In the genomic region with DNA sequence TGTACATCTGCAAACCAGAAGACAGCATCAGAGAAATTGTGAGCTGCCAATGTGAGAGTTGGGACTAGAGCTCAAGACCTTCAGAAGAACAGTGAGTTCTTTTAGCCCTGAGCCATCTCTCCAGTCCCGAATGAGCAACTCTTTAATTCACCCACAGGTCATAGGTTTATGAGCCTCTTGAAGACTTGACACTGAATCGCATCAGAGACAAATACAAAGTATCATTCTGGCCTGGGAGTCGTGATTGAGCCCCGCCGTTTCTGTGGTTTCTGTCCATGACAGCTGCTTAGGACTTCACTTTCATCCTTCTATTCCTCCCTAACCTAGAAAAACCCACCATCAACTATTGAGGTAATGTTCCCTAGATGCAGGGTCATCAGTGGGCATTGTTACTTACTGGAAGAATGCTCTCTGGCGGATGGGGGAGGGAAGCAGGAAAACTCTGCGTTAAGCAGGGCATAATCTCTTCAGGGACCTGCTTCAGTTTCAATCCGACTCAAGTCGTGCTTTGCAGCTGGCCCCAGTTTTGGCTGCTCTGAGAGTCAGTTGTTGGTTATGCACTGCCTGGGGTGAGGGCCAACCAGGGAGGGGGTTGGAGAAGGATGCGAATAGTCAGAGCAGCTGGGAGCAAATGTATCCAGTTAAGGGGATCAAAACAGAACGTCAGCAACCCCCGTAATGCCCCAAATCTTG, we compare ENCODE assay signal across 15 mouse cellular contexts. TPM values are rescaled to one million over a fixed set of nuclear protein-coding genes. Genes with fewer than 3 reads are reported as not detected.
A peak's percentile ranks its signal among the peaks of the same experiment; 100 is the strongest.
DNase-seq lines count a peak whose midpoint lies in the region; ATAC-seq and TF ChIP-seq lines count a peak whose summit lies in the region.
"Had no signal": no experiment of that assay in that cellular context is flagged by ENCODE, and none has a peak within 500 bp of the region (broad histone marks: within the 10 kb centered on the region; RNA-seq: fewer than 3 reads in every experiment).

No protein-coding gene starts in this region.

- no peak overlapping the region for H3K4me3 ChIP-seq in embryonic facial prominence, embryonic 14.5 days (ENCODE audit: low read depth, low read length)
- no peak overlapping the region for H3K4me3 ChIP-seq in embryonic facial prominence, embryonic 10.5 days
- no peak overlapping the region for H3K4me3 ChIP-seq in midbrain, embryonic 11.5 days (ENCODE audit: low read depth, low read length)
- no peak overlapping the region for H3K4me3 ChIP-seq in midbrain, embryonic 16.5 days (ENCODE audit: low read depth, low read length)
- H3K4me3 ChIP-seq in testis, adult 2 months (ENCODE audit: control insufficient read depth, low read depth, low read length): no peak overlapping the region
- no peak overlapping the region for H3K4me3 ChIP-seq in intestine, embryonic 15.5 days (replicated peaks)
- H3K4me3 ChIP-seq: erythroblast, embryonic 14.5 days; liver, embryonic 12.5 days had no signal

- H3K4me1 ChIP-seq in embryonic facial prominence, embryonic 14.5 days (ENCODE audit: control insufficient read depth, insufficient read depth, low read length): 0 out of 2 replicates have a peak, but pooled peaks cover 3% of the 10 kb centered on the region
- H3K4me1 ChIP-seq in embryonic facial prominence, embryonic 10.5 days: peaks cover 21% of the 10 kb centered on the region
- peaks cover 3% of the 10 kb centered on the region; the same call in 1 of the 2 replicates for H3K4me1 ChIP-seq in midbrain, embryonic 11.5 days (ENCODE audit: control insufficient read depth, insufficient read depth, low read length)
- no peaks in the 10 kb centered on the region; the same call in 1 of the 2 replicates for H3K4me1 ChIP-seq in midbrain, embryonic 16.5 days (ENCODE audit: control insufficient read depth, insufficient read depth, low read length)
- H3K4me1 ChIP-seq in testis, adult 2 months (ENCODE audit: control insufficient read depth, insufficient read depth, low read length): peaks cover 8% of the 10 kb centered on the region
- H3K4me1 ChIP-seq in intestine, embryonic 15.5 days (replicated peaks): peaks cover 4% of the 10 kb centered on the region; the same call in 1 of the 2 replicates

- no peak for TF ChIP-seq POLR2A in testis, adult 2 months (IDR thresholded peaks at IDR 0.05; ENCODE audit: control insufficient read depth, low read depth, low read length)

- H3K9ac ChIP-seq in embryonic facial prominence, embryonic 14.5 days (ENCODE audit: low read depth, low read length): no peak overlapping the region
- H3K9ac ChIP-seq in midbrain, embryonic 11.5 days (ENCODE audit: low read length): no peak overlapping the region
- no peak overlapping the region for H3K9ac ChIP-seq in midbrain, embryonic 16.5 days (ENCODE audit: low read depth, low read length)
- no peak overlapping the region for H3K9ac ChIP-seq in intestine, embryonic 15.5 days
- H3K9ac ChIP-seq: liver, embryonic 12.5 days had no signal

- H3K9me3 ChIP-seq in embryonic facial prominence, embryonic 14.5 days (ENCODE audit: control insufficient read depth, low read length): no peaks in the 10 kb centered on the region
- no peaks in the 10 kb centered on the region for H3K9me3 ChIP-seq in embryonic facial prominence, embryonic 10.5 days
- H3K9me3 ChIP-seq in midbrain, embryonic 11.5 days (ENCODE audit: control insufficient read depth, low read length): no peaks in the 10 kb centered on the region
- no peaks in the 10 kb centered on the region for H3K9me3 ChIP-seq in midbrain, embryonic 16.5 days (replicated peaks; ENCODE audit: control insufficient read depth, low read length, poor library complexity, severe bottlenecking)
- no peaks in the 10 kb centered on the region for H3K9me3 ChIP-seq in intestine, embryonic 15.5 days
- H3K9me3 ChIP-seq: liver, embryonic 12.5 days had no signal

- intact Hi-C loops in heart, postnatal 10 days (cut with DNase I): no loop called here

- DNase-seq in embryonic facial prominence, embryonic 14.5 days (ENCODE audit: low spot score): peak; percentile 73
- no peak for DNase-seq in embryonic facial prominence, embryonic 10.5 days (ENCODE audit: low spot score)
- peak; percentile 80 for DNase-seq in midbrain, embryonic 11.5 days (ENCODE audit: low spot score, missing footprints)
- DNase-seq in heart, postnatal 10 days: peak; percentile 57 to 65
- DNase-seq in right cerebral cortex, postnatal 25 days: no peak
- DNase-seq: kidney, adult 18-20 months; lung, postnatal 10 days had no signal

- 34% methylated on average over 12 of the region's 12 CpGs for WGBS in embryonic facial prominence, embryonic 14.5 days
- WGBS in embryonic facial prominence, embryonic 10.5 days: 46% methylated on average over 12 of the region's 12 CpGs
- WGBS in midbrain, embryonic 11.5 days: 45% methylated on average over 12 of the region's 12 CpGs
- 40% methylated on average over 12 of the region's 12 CpGs for WGBS in midbrain, embryonic 16.5 days
- 50% methylated on average over 12 of the region's 12 CpGs for WGBS in intestine, embryonic 15.5 days

- no peak overlapping the region for H3K4me2 ChIP-seq in embryonic facial prominence, embryonic 14.5 days (ENCODE audit: low read depth, low read length)
- H3K4me2 ChIP-seq in midbrain, embryonic 11.5 days: no peak overlapping the region
- no peak overlapping the region for H3K4me2 ChIP-seq in midbrain, embryonic 16.5 days (ENCODE audit: low read length)
- no peak overlapping the region for H3K4me2 ChIP-seq in intestine, embryonic 15.5 days (replicated peaks)
- H3K4me2 ChIP-seq: liver, embryonic 12.5 days had no signal

- TF ChIP-seq CTCF in testis, adult 2 months (IDR thresholded peaks at IDR 0.05; ENCODE audit: control insufficient read depth, insufficient read depth, insufficient replicate concordance, low read depth, low read length): no peak

- H3K27ac ChIP-seq in embryonic facial prominence, embryonic 14.5 days (replicated peaks; ENCODE audit: low read depth, low read length): no peak overlapping the region
- no peak overlapping the region for H3K27ac ChIP-seq in embryonic facial prominence, embryonic 10.5 days (replicated peaks)
- H3K27ac ChIP-seq in midbrain, embryonic 11.5 days (ENCODE audit: low read depth, low read length): no peak overlapping the region
- no peak overlapping the region for H3K27ac ChIP-seq in midbrain, embryonic 16.5 days (ENCODE audit: low read length)
- H3K27ac ChIP-seq in testis, adult 2 months (ENCODE audit: control insufficient read depth, insufficient read depth, low read depth, low read length): peak overlapping the region; percentile 8; the same call in 1 of the 2 replicates
- no peak overlapping the region for H3K27ac ChIP-seq in intestine, embryonic 15.5 days
- H3K27ac ChIP-seq: liver, embryonic 12.5 days had no signal

- no peaks in the 10 kb centered on the region for H3K36me3 ChIP-seq in embryonic facial prominence, embryonic 14.5 days (ENCODE audit: control insufficient read depth, insufficient read depth, low read length)
- H3K36me3 ChIP-seq in embryonic facial prominence, embryonic 10.5 days (replicated peaks): no peaks in the 10 kb centered on the region
- no peaks in the 10 kb centered on the region for H3K36me3 ChIP-seq in midbrain, embryonic 11.5 days (ENCODE audit: control insufficient read depth, insufficient read depth, low read length)
- H3K36me3 ChIP-seq in midbrain, embryonic 16.5 days (ENCODE audit: control insufficient read depth, insufficient read depth, low read length): no peaks in the 10 kb centered on the region
- no peaks in the 10 kb centered on the region for H3K36me3 ChIP-seq in testis, adult 2 months (ENCODE audit: control insufficient read depth, insufficient read depth, low read length)
- no peaks in the 10 kb centered on the region for H3K36me3 ChIP-seq in intestine, embryonic 15.5 days
- H3K36me3 ChIP-seq: liver, embryonic 12.5 days had no signal

- H3K27me3 ChIP-seq in embryonic facial prominence, embryonic 14.5 days (replicated peaks; ENCODE audit: control insufficient read depth, insufficient read depth, low read length): no peaks in the 10 kb centered on the region
- peaks cover 30% of the 10 kb centered on the region for H3K27me3 ChIP-seq in embryonic facial prominence, embryonic 10.5 days (replicated peaks; ENCODE audit: low read depth, poor library complexity, severe bottlenecking)
- no peaks in the 10 kb centered on the region; the same call in 1 of the 2 replicates for H3K27me3 ChIP-seq in midbrain, embryonic 11.5 days (ENCODE audit: control insufficient read depth, insufficient read depth, low read length)
- no peaks in the 10 kb centered on the region; the same call in 1 of the 2 replicates for H3K27me3 ChIP-seq in midbrain, embryonic 16.5 days (ENCODE audit: control insufficient read depth, insufficient read depth, low read depth, low read length)
- no peaks in the 10 kb centered on the region for H3K27me3 ChIP-seq in testis, adult 2 months (ENCODE audit: control insufficient read depth, insufficient read depth, low read length)
- H3K27me3 ChIP-seq in intestine, embryonic 15.5 days (replicated peaks): no peaks in the 10 kb centered on the region

- ATAC-seq in embryonic facial prominence, embryonic 14.5 days (ENCODE audit: low read depth): 0 out of 2 replicates have a peak, but pooled peaks have one; percentile 57
- no peak for ATAC-seq in midbrain, embryonic 11.5 days (ENCODE audit: low FRiP score)
- ATAC-seq in midbrain, embryonic 16.5 days: no peak
- no peak for ATAC-seq in intestine, embryonic 15.5 days
- ATAC-seq: activated CD4-positive, CD25-positive, alpha-beta regulatory T cell, adult 4 months; liver, embryonic 12.5 days had no signal

RNA-seq across cellular contexts. Expression of gene Mgarp, which starts 10.0 kb away (rescaled TPM):
- polyA plus RNA-seq in embryonic facial prominence, embryonic 14.5 days (2014; fragmentation: Nextera tagmentation; extraction: Ambion mirVana): 2.5 and 5.2 TPM in 2 replicates
- polyA plus RNA-seq in embryonic facial prominence, embryonic 10.5 days (2016; fragmentation: Nextera tagmentation; extraction: Ambion mirVana): 8.0 and 8.7 TPM in 2 replicates
- 22.5 and 26.9 TPM in 2 replicates for polyA plus RNA-seq in midbrain, embryonic 11.5 days (2014; fragmentation: Nextera tagmentation; extraction: Ambion mirVana)
- polyA plus RNA-seq in midbrain, embryonic 16.5 days (2015; fragmentation: Nextera tagmentation; extraction: Ambion mirVana): 0.39 and 0.82 TPM in 2 replicates
- total RNA-seq in heart, postnatal 10 days (2021): under 1 TPM; 0.42 to 0.48 TPM
- 17.9 and 19.9 TPM in 2 replicates for polyA plus RNA-seq in testis, adult 2 months (2012; rRNA removed)
- polyA plus RNA-seq in intestine, embryonic 15.5 days (2015; fragmentation: Nextera tagmentation; extraction: Ambion mirVana): 4.0 and 7.5 TPM in 2 replicates
- total RNA-seq: hematopoietic stem cell, adult 5-6 weeks; layer of hippocampus, adult 18-20 months had no signal

RNA-seq across cellular contexts. Expression of gene Ndufc1, which starts 22.2 kb away (rescaled TPM):
- 663 and 761 TPM in 2 replicates for polyA plus RNA-seq in embryonic facial prominence, embryonic 14.5 days (2014; fragmentation: Nextera tagmentation; extraction: Ambion mirVana)
- 646 and 663 TPM in 2 replicates for polyA plus RNA-seq in embryonic facial prominence, embryonic 10.5 days (2016; fragmentation: Nextera tagmentation; extraction: Ambion mirVana)
- polyA plus RNA-seq in midbrain, embryonic 11.5 days (2014; fragmentation: Nextera tagmentation; extraction: Ambion mirVana): 739 and 783 TPM in 2 replicates
- polyA plus RNA-seq in midbrain, embryonic 16.5 days (2015; fragmentation: Nextera tagmentation; extraction: Ambion mirVana): 680 and 706 TPM in 2 replicates
- 1,000 to 10,000 TPM; 1,294 to 1,362 TPM for total RNA-seq in heart, postnatal 10 days (2021)
- polyA plus RNA-seq in testis, adult 2 months (2012; rRNA removed): 361 and 448 TPM in 2 replicates
- polyA plus RNA-seq in intestine, embryonic 15.5 days (2015; fragmentation: Nextera tagmentation; extraction: Ambion mirVana): 798 and 916 TPM in 2 replicates

RNA-seq across cellular contexts. Expression of gene Naa15, which starts 28.4 kb away (rescaled TPM):
- polyA plus RNA-seq in embryonic facial prominence, embryonic 14.5 days (2014; fragmentation: Nextera tagmentation; extraction: Ambion mirVana): 34.5 and 34.8 TPM in 2 replicates
- polyA plus RNA-seq in embryonic facial prominence, embryonic 10.5 days (2016; fragmentation: Nextera tagmentation; extraction: Ambion mirVana): 68.2 and 69.9 TPM in 2 replicates
- polyA plus RNA-seq in midbrain, embryonic 11.5 days (2014; fragmentation: Nextera tagmentation; extraction: Ambion mirVana): 54.5 and 57.0 TPM in 2 replicates
- 38.2 and 41.3 TPM in 2 replicates for polyA plus RNA-seq in midbrain, embryonic 16.5 days (2015; fragmentation: Nextera tagmentation; extraction: Ambion mirVana)
- total RNA-seq in heart, postnatal 10 days (2021): 10 to 100 TPM; 48.4 to 48.6 TPM
- polyA plus RNA-seq in testis, adult 2 months (2012; rRNA removed): 9.9 and 15.0 TPM in 2 replicates
- 45.7 and 51.6 TPM in 2 replicates for polyA plus RNA-seq in intestine, embryonic 15.5 days (2015; fragmentation: Nextera tagmentation; extraction: Ambion mirVana)

RNA-seq across cellular contexts. Expression of gene Elf2, which starts 46.1 kb away (rescaled TPM):
- 55.3 and 56.8 TPM in 2 replicates for polyA plus RNA-seq in embryonic facial prominence, embryonic 14.5 days (2014; fragmentation: Nextera tagmentation; extraction: Ambion mirVana)
- 42.0 and 49.2 TPM in 2 replicates for polyA plus RNA-seq in embryonic facial prominence, embryonic 10.5 days (2016; fragmentation: Nextera tagmentation; extraction: Ambion mirVana)
- polyA plus RNA-seq in midbrain, embryonic 11.5 days (2014; fragmentation: Nextera tagmentation; extraction: Ambion mirVana): 42.8 and 47.4 TPM in 2 replicates
- 27.1 and 27.7 TPM in 2 replicates for polyA plus RNA-seq in midbrain, embryonic 16.5 days (2015; fragmentation: Nextera tagmentation; extraction: Ambion mirVana)
- total RNA-seq in heart, postnatal 10 days (2021): 10 to 100 TPM; 79.8 to 85.1 TPM
- 83.2 and 87.8 TPM in 2 replicates for polyA plus RNA-seq in testis, adult 2 months (2012; rRNA removed)
- 62.8 and 65.4 TPM in 2 replicates for polyA plus RNA-seq in intestine, embryonic 15.5 days (2015; fragmentation: Nextera tagmentation; extraction: Ambion mirVana)

Comparison
In these comparisons a context has a peak if more than half of its experiments do, and no peak if none do; other contexts are left out.
1. DNase-seq: peak in embryonic facial prominence, embryonic 14.5 days (single experiment), midbrain, embryonic 11.5 days (single experiment) and heart, postnatal 10 days (2 of 2); none in embryonic facial prominence, embryonic 10.5 days (single experiment) and right cerebral cortex, postnatal 25 days (single experiment).